Mouse (Mus musculus): ENCODE results near the gene Hinfp. TPM values are rescaled to one million over a fixed set of nuclear protein-coding genes. Genes with fewer than 3 reads are reported as not detected.

Hinfp gene
- polyA plus RNA-seq, 1 experiment = 13.1 TPM

- H3K27me3 ChIP-seq (ENCODE audit: control insufficient read depth, insufficient read depth, low read length) = no peaks in the 10 kb centered on the region
- TF ChIP-seq CTCF (IDR thresholded peaks at IDR 0.05; ENCODE audit: control insufficient read depth, insufficient read depth, insufficient replicate concordance, low read depth, low read length) = no peak
- no peak for TF ChIP-seq POLR2A (IDR thresholded peaks at IDR 0.05; ENCODE audit: control insufficient read depth, low read depth, low read length)
- no peak overlapping the region for H3K27ac ChIP-seq (ENCODE audit: control insufficient read depth, insufficient read depth, low read depth, low read length)
- H3K36me3 ChIP-seq (ENCODE audit: control insufficient read depth, insufficient read depth, low read length) = no peaks in the 10 kb centered on the region; the same call in 1 of the 2 replicates
- peaks cover 23% of the 10 kb centered on the region for H3K4me1 ChIP-seq (ENCODE audit: control insufficient read depth, insufficient read depth, low read length)
- H3K4me3 ChIP-seq (ENCODE audit: control insufficient read depth, low read depth, low read length) = no peak overlapping the region
These were observed 12.0 kb upstream of the Hinfp start for GRCm38 (mm10) chr9:44317452-44317851.

GRCm38 (mm10) chr9:44314910-44315309 is 9.4 kb upstream of the Hinfp start:
- no peaks in the 10 kb centered on the region; the same call in 1 of the 2 replicates for H3K36me3 ChIP-seq (ENCODE audit: control insufficient read depth, insufficient read depth, low read length)
- H3K4me3 ChIP-seq (ENCODE audit: control insufficient read depth, low read depth, low read length) = no peak overlapping the region
- peaks cover 17% of the 10 kb centered on the region for H3K4me1 ChIP-seq (ENCODE audit: control insufficient read depth, insufficient read depth, low read length)
- no peak overlapping the region for H3K27ac ChIP-seq (ENCODE audit: control insufficient read depth, insufficient read depth, low read depth, low read length)
- H3K27me3 ChIP-seq (ENCODE audit: control insufficient read depth, insufficient read depth, low read length) = no peaks in the 10 kb centered on the region
- TF ChIP-seq CTCF (IDR thresholded peaks at IDR 0.05; ENCODE audit: control insufficient read depth, insufficient read depth, insufficient replicate concordance, low read depth, low read length) = no peak
- TF ChIP-seq POLR2A (IDR thresholded peaks at IDR 0.05; ENCODE audit: control insufficient read depth, low read depth, low read length) = no peak

- Histone ChIP-seq H3K4me1 (ENCODE audit: control insufficient read depth, insufficient read depth, low read length) (peaks cover 12% of the 10 kb centered on the region), H3K27ac (ENCODE audit: control insufficient read depth, insufficient read depth, low read depth, low read length) (no peak overlapping the region), H3K4me3 (ENCODE audit: control insufficient read depth, low read depth, low read length) (no peak overlapping the region), H3K27me3 (ENCODE audit: control insufficient read depth, insufficient read depth, low read length) (no peaks in the 10 kb centered on the region), H3K36me3 (ENCODE audit: control insufficient read depth, insufficient read depth, low read length) (no peaks in the 10 kb centered on the region; the same call in 1 of the 2 replicates)
- no peak for TF ChIP-seq POLR2A (IDR thresholded peaks at IDR 0.05; ENCODE audit: control insufficient read depth, low read depth, low read length)
- no peak for TF ChIP-seq CTCF (IDR thresholded peaks at IDR 0.05; ENCODE audit: control insufficient read depth, insufficient read depth, insufficient replicate concordance, low read depth, low read length)
These were observed 8.7 kb upstream of the Hinfp start for GRCm38 (mm10) chr9:44314257-44314547.

GRCm38 (mm10) chr9:44313476-44314256 is 8.2 kb upstream of the Hinfp start:
- Histone ChIP-seq H3K27ac (ENCODE audit: control insufficient read depth, insufficient read depth, low read depth, low read length) (no peak overlapping the region), H3K27me3 (ENCODE audit: control insufficient read depth, insufficient read depth, low read length) (no peaks in the 10 kb centered on the region), H3K4me3 (ENCODE audit: control insufficient read depth, low read depth, low read length) (no peak overlapping the region), H3K36me3 (ENCODE audit: control insufficient read depth, insufficient read depth, low read length) (no peaks in the 10 kb centered on the region; the same call in 1 of the 2 replicates), H3K4me1 (ENCODE audit: control insufficient read depth, insufficient read depth, low read length) (peaks cover 7% of the 10 kb centered on the region)
- TF ChIP-seq CTCF (IDR thresholded peaks at IDR 0.05; ENCODE audit: control insufficient read depth, insufficient read depth, insufficient replicate concordance, low read depth, low read length) (no peak), POLR2A (IDR thresholded peaks at IDR 0.05; ENCODE audit: control insufficient read depth, low read depth, low read length) (no peak)

- H3K4me3 ChIP-seq (ENCODE audit: control insufficient read depth, low read depth, low read length) = no peak overlapping the region
- H3K36me3 ChIP-seq (ENCODE audit: control insufficient read depth, insufficient read depth, low read length) = no peaks in the 10 kb centered on the region; the same call in 1 of the 2 replicates
- H3K27ac ChIP-seq (ENCODE audit: control insufficient read depth, insufficient read depth, low read depth, low read length) = no peak overlapping the region
- TF ChIP-seq CTCF (IDR thresholded peaks at IDR 0.05; ENCODE audit: control insufficient read depth, insufficient read depth, insufficient replicate concordance, low read depth, low read length) = no peak
- TF ChIP-seq POLR2A (IDR thresholded peaks at IDR 0.05; ENCODE audit: control insufficient read depth, low read depth, low read length) = no peak
- H3K4me1 ChIP-seq (ENCODE audit: control insufficient read depth, insufficient read depth, low read length) = no peaks in the 10 kb centered on the region; the same call in 1 of the 2 replicates
- no peaks in the 10 kb centered on the region for H3K27me3 ChIP-seq (ENCODE audit: control insufficient read depth, insufficient read depth, low read length)
These were observed 6.0 kb upstream of the Hinfp start for GRCm38 (mm10) chr9:44311136-44312134.

GRCm38 (mm10) chr9:44310750-44311135 is 5.3 kb upstream of the Hinfp start:
- peaks cover 1% of the 10 kb centered on the region; the same call in 1 of the 2 replicates for H3K4me1 ChIP-seq (ENCODE audit: control insufficient read depth, insufficient read depth, low read length)
- no peaks in the 10 kb centered on the region for H3K27me3 ChIP-seq (ENCODE audit: control insufficient read depth, insufficient read depth, low read length)
- H3K27ac ChIP-seq (ENCODE audit: control insufficient read depth, insufficient read depth, low read depth, low read length) = no peak overlapping the region
- no peaks in the 10 kb centered on the region; the same call in 1 of the 2 replicates for H3K36me3 ChIP-seq (ENCODE audit: control insufficient read depth, insufficient read depth, low read length)
- no peak overlapping the region for H3K4me3 ChIP-seq (ENCODE audit: control insufficient read depth, low read depth, low read length)
- TF ChIP-seq POLR2A (IDR thresholded peaks at IDR 0.05; ENCODE audit: control insufficient read depth, low read depth, low read length) (no peak), CTCF (IDR thresholded peaks at IDR 0.05; ENCODE audit: control insufficient read depth, insufficient read depth, insufficient replicate concordance, low read depth, low read length) (no peak)

GRCm38 (mm10) chr9:44309756-44310155 is 4.3 kb upstream of the Hinfp start:
- H3K27ac ChIP-seq (ENCODE audit: control insufficient read depth, insufficient read depth, low read depth, low read length) = no peak overlapping the region
- no peak for TF ChIP-seq CTCF (IDR thresholded peaks at IDR 0.05; ENCODE audit: control insufficient read depth, insufficient read depth, insufficient replicate concordance, low read depth, low read length)
- no peak for TF ChIP-seq POLR2A (IDR thresholded peaks at IDR 0.05; ENCODE audit: control insufficient read depth, low read depth, low read length)
- H3K4me1 ChIP-seq (ENCODE audit: control insufficient read depth, insufficient read depth, low read length) = peaks cover 2% of the 10 kb centered on the region; the same call in 1 of the 2 replicates
- H3K36me3 ChIP-seq (ENCODE audit: control insufficient read depth, insufficient read depth, low read length) = no peaks in the 10 kb centered on the region
- no peaks in the 10 kb centered on the region for H3K27me3 ChIP-seq (ENCODE audit: control insufficient read depth, insufficient read depth, low read length)
- H3K4me3 ChIP-seq (ENCODE audit: control insufficient read depth, low read depth, low read length) = no peak overlapping the region

All from testis, adult 2 months (tissue).